Mouse (Mus musculus): ENCODE data around the gene Olfr401. TPM values are rescaled to one million over a fixed set of nuclear protein-coding genes. Genes with fewer than 3 reads are reported as not detected.
"Not testable (repeated sequence)": the region's sequence is repeated elsewhere in the genome, so short reads cannot be mapped to it uniquely, and the experiment has no call there.

Gene Olfr401
- polyA plus RNA-seq (2015; fragmentation: Nextera tagmentation; extraction: Ambion mirVana): not detected in 2 replicates

- Histone ChIP-seq H3K9ac (no peak within 1 kb of the TSS), H3K4me2 (replicated peaks) (no peak within 1 kb of the TSS), H3K36me3 (no peaks in the 10 kb centered on the region), H3K27me3 (no peaks in the 10 kb centered on the region), H3K27ac (no peak within 1 kb of the TSS), H3K9me3 (peaks cover 30% of the 10 kb centered on the region), H3K4me1 (no peaks in the 10 kb centered on the region), H3K4me3 (no peak within 1 kb of the TSS)
- no peak for ATAC-seq (ENCODE audit: low FRiP score, low read depth)
These were observed at the start of gene Olfr401 for GRCm38 (mm10) chr11:74113412-74113811. TSS of gene Olfr401 (plus strand) at chr11:74113712.

GRCm38 (mm10) chr11:74069655-74070054 lies 43.9 kb upstream of the Olfr401 start, which contains the start of gene Zfp616:
TSS of gene Zfp616 (plus strand) at chr11:74069955.
- Histone ChIP-seq H3K4me2 (replicated peaks) (no peak within 1 kb of the TSS), H3K9ac (no peak within 1 kb of the TSS), H3K27me3 (no peaks in the 10 kb centered on the region), H3K4me1 (no peaks in the 10 kb centered on the region), H3K9me3 (peaks cover 15% of the 10 kb centered on the region), H3K4me3 (no peak within 1 kb of the TSS), H3K27ac (no peak within 1 kb of the TSS), H3K36me3 (no peaks in the 10 kb centered on the region)
- ATAC-seq (ENCODE audit: low FRiP score, low read depth): no peak
- 84% methylated on average over 1 of the region's 1 CpGs for WGBS

- Histone ChIP-seq H3K4me3 (no peak overlapping the region), H3K4me1 (no peaks in the 10 kb centered on the region), H3K4me2 (replicated peaks) (no peak overlapping the region), H3K9ac (no peak overlapping the region), H3K9me3 (peaks cover 7% of the 10 kb centered on the region; the same call in 1 of the 2 replicates), H3K27ac (no peak overlapping the region), H3K27me3 (no peaks in the 10 kb centered on the region), H3K36me3 (no peaks in the 10 kb centered on the region)
- WGBS: 70% methylated on average over 2 of the region's 2 CpGs
- ATAC-seq (ENCODE audit: low FRiP score, low read depth): no peak
These were observed 12.8 kb upstream of the Olfr401 start for GRCm38 (mm10) chr11:74100724-74101123.

DNA sequence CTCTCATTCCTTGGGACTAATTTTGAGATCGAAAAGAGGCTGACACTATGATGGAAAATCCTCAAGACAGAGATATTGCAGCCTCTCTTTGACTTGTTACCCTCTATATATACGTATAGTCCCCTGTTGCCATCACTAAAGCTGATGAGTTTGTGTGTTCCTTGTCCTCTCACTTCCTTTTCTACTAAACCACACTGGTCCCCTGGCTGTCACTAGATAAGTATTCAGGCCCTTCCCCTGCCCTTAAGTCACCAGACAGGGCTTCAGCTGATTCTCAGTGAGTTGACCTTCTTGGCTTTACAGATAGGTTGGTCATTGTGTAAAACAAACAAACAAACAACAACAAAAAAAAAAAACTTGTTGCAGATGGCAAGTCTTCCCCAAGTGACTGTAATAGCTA lies 12.0 kb upstream of the Olfr401 start:
- no peaks in the 10 kb centered on the region for H3K4me1 ChIP-seq
- H3K27ac ChIP-seq: no peak overlapping the region
- WGBS: 49% methylated on average over 2 of the region's 2 CpGs
- H3K9ac ChIP-seq: no peak overlapping the region
- peaks cover 8% of the 10 kb centered on the region; the same call in 1 of the 2 replicates for H3K9me3 ChIP-seq
- no peak for ATAC-seq (ENCODE audit: low FRiP score, low read depth)
- H3K4me2 ChIP-seq (replicated peaks): no peak overlapping the region
- H3K27me3 ChIP-seq: no peaks in the 10 kb centered on the region
- H3K36me3 ChIP-seq: no peaks in the 10 kb centered on the region
- no peak overlapping the region for H3K4me3 ChIP-seq

GRCm38 (mm10) chr11:74105066-74105465 lies 8.4 kb upstream of the Olfr401 start:
- H3K9ac ChIP-seq: no peak overlapping the region
- no peak overlapping the region for H3K4me2 ChIP-seq (replicated peaks)
- no peaks in the 10 kb centered on the region for H3K36me3 ChIP-seq
- H3K27me3 ChIP-seq: no peaks in the 10 kb centered on the region
- H3K27ac ChIP-seq: no peak overlapping the region
- no peaks in the 10 kb centered on the region for H3K4me1 ChIP-seq
- peaks cover 17% of the 10 kb centered on the region for H3K9me3 ChIP-seq
- 30% methylated on average over 5 of the region's 5 CpGs for WGBS
- no peak overlapping the region for H3K4me3 ChIP-seq
- ATAC-seq (ENCODE audit: low FRiP score, low read depth): no peak

DNA sequence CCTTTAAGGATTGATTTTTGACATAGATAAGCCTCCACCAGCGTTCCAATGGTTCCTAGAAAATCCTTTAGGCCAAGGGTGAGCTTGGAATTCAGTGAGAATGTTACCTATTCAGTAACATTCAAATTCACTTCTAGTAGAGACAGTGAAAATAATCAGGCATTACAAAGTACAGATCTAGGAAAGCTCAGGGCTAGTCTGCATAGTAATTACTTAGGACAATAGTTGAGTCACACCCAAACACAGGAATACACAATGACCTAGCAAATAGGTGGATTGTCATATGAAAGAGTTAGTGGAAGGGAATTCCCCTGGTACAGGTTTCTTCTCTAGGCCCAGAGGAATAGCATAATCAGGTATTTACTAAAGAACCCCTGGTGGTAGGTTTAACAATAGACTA lies 26.5 kb downstream of the Olfr401 start:
- not testable (repeated sequence) for H3K4me1 ChIP-seq; H3K27me3 ChIP-seq; H3K36me3 ChIP-seq; ATAC-seq (ENCODE audit: low FRiP score, low read depth); H3K9ac ChIP-seq; H3K4me2 ChIP-seq (replicated peaks); H3K27ac ChIP-seq; H3K4me3 ChIP-seq
- peaks cover 67% of the 10 kb centered on the region for H3K9me3 ChIP-seq
- WGBS: 32% methylated on average over 1 of the region's 1 CpGs

DNA sequence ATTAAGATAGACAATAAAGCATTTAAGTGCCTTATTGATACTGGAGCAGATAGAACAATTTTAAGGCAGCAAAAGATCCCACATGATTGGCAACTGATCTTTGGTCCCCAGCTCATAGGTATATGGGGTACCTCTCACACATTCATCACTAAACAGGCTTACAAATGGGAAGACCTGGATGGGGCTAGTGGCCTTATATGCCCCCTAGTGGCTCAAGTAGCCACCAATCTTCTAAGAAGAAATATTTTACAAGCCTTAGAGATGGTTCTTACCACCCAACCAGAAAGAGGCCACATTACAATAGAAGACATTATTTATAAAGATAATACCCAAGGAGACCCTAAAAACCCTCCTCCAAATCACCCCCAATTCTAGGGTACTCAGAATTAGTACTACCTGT lies 32.4 kb downstream of the Olfr401 start:
- no peak overlapping the region for H3K4me2 ChIP-seq (replicated peaks)
- no peaks in the 10 kb centered on the region for H3K27me3 ChIP-seq
- peaks cover 53% of the 10 kb centered on the region for H3K9me3 ChIP-seq
- no peak for ATAC-seq (ENCODE audit: low FRiP score, low read depth)
- H3K4me3 ChIP-seq: no peak overlapping the region
- H3K27ac ChIP-seq: no peak overlapping the region
- H3K4me1 ChIP-seq: no peaks in the 10 kb centered on the region
- no peaks in the 10 kb centered on the region for H3K36me3 ChIP-seq
- no peak overlapping the region for H3K9ac ChIP-seq

- Histone ChIP-seq H3K27ac (no peak within 1 kb of the TSS), H3K36me3 (no peaks in the 10 kb centered on the region), H3K9ac (no peak within 1 kb of the TSS), H3K27me3 (no peaks in the 10 kb centered on the region), H3K4me2 (replicated peaks) (no peak within 1 kb of the TSS), H3K9me3 (peaks cover 33% of the 10 kb centered on the region), H3K4me1 (no peaks in the 10 kb centered on the region), H3K4me3 (no peak within 1 kb of the TSS)
- ATAC-seq (ENCODE audit: low FRiP score, low read depth): no peak
- 50% methylated on average over 3 of the region's 3 CpGs for WGBS
These were observed 39.7 kb downstream of the Olfr401 start, which contains the start of gene Olfr402 for GRCm38 (mm10) chr11:74153229-74153628. TSS of gene Olfr402 (plus strand) at chr11:74153529.

GRCm38 (mm10) chr11:74168771-74169170 lies 55.3 kb downstream of the Olfr401 start:
- no peak overlapping the region for H3K4me2 ChIP-seq (replicated peaks)
- ATAC-seq (ENCODE audit: low FRiP score, low read depth): no peak
- no peak overlapping the region for H3K4me3 ChIP-seq
- H3K9ac ChIP-seq: no peak overlapping the region
- peaks cover 8% of the 10 kb centered on the region; the same call in 1 of the 2 replicates for H3K9me3 ChIP-seq
- no peaks in the 10 kb centered on the region for H3K27me3 ChIP-seq
- no peaks in the 10 kb centered on the region for H3K36me3 ChIP-seq
- H3K4me1 ChIP-seq: no peaks in the 10 kb centered on the region
- no peak overlapping the region for H3K27ac ChIP-seq

Other genes with a start within 250 kb of the Olfr401 start
- not detected in 2 replicates for gene Olfr394, start 222.9 kb upstream of the Olfr401 start, polyA plus RNA-seq (2015; fragmentation: Nextera tagmentation; extraction: Ambion mirVana)
- gene Olfr395, start 204.4 kb upstream of the Olfr401 start, polyA plus RNA-seq (2015; fragmentation: Nextera tagmentation; extraction: Ambion mirVana): not detected in 2 replicates
- not detected in 2 replicates for gene Olfr23, start 177.0 kb upstream of the Olfr401 start, polyA plus RNA-seq (2015; fragmentation: Nextera tagmentation; extraction: Ambion mirVana)
- not detected in 2 replicates for gene Olfr397, start 152.9 kb upstream of the Olfr401 start, polyA plus RNA-seq (2015; fragmentation: Nextera tagmentation; extraction: Ambion mirVana)
- not detected in 2 replicates for gene Olfr398, start 123.3 kb upstream of the Olfr401 start, polyA plus RNA-seq (2015; fragmentation: Nextera tagmentation; extraction: Ambion mirVana)
- not detected in 2 replicates for gene Olfr139, start 57.2 kb upstream of the Olfr401 start, polyA plus RNA-seq (2015; fragmentation: Nextera tagmentation; extraction: Ambion mirVana)
- not detected in 2 replicates for gene Olfr399, start 57.1 kb upstream of the Olfr401 start, polyA plus RNA-seq (2015; fragmentation: Nextera tagmentation; extraction: Ambion mirVana)
- gene Zfp616, start 43.8 kb upstream of the Olfr401 start, polyA plus RNA-seq (2015; fragmentation: Nextera tagmentation; extraction: Ambion mirVana): not detected in 2 replicates
- not detected in 2 replicates for gene Olfr402, start 39.8 kb downstream of the Olfr401 start, polyA plus RNA-seq (2015; fragmentation: Nextera tagmentation; extraction: Ambion mirVana)
- gene Olfr403, start 72.5 kb downstream of the Olfr401 start, polyA plus RNA-seq (2015; fragmentation: Nextera tagmentation; extraction: Ambion mirVana): not detected in 2 replicates
- not detected in 2 replicates for gene Olfr43, start 97.7 kb downstream of the Olfr401 start, polyA plus RNA-seq (2015; fragmentation: Nextera tagmentation; extraction: Ambion mirVana)
- not detected in 2 replicates for gene Olfr406, start 146.1 kb downstream of the Olfr401 start, polyA plus RNA-seq (2015; fragmentation: Nextera tagmentation; extraction: Ambion mirVana)
- gene Olfr59, start 170.0 kb downstream of the Olfr401 start, polyA plus RNA-seq (2015; fragmentation: Nextera tagmentation; extraction: Ambion mirVana): not detected in 2 replicates
- not detected in 2 replicates for gene Olfr410, start 224.3 kb downstream of the Olfr401 start, polyA plus RNA-seq (2015; fragmentation: Nextera tagmentation; extraction: Ambion mirVana)
- not detected in 2 replicates for gene Olfr411, start 238.9 kb downstream of the Olfr401 start, polyA plus RNA-seq (2015; fragmentation: Nextera tagmentation; extraction: Ambion mirVana)
- gene Olfr412, start 248.4 kb downstream of the Olfr401 start, polyA plus RNA-seq (2015; fragmentation: Nextera tagmentation; extraction: Ambion mirVana): not detected in 2 replicates

Measured in limb, embryonic 13.5 days (tissue).